Mouse (Mus musculus) naive thymus-derived CD4-positive, alpha-beta T cell, adult 2 months (primary cell): ENCODE data around the gene Glb1.
A peak's percentile ranks its signal among the peaks of the same experiment; 100 is the strongest.

Experiments used
- DNase-seq: peaks from one replicate; pipeline ENCODE4 v3.0.0-alpha.2; 2011; ENCODE audit warnings: low read depth

Glb1 gene

GRCm38 (mm10) chr9:114443351-114443750 is 42.5 kb downstream of the Glb1 start:
- peak; percentile 87 for DNase-seq

- DNase-seq, result no peak
These were observed 46.0 kb downstream of the Glb1 start for GRCm38 (mm10) chr9:114446887-114447286.

GRCm38 (mm10) chr9:114448700-114449099 is 47.8 kb downstream of the Glb1 start:
- DNase-seq, result no peak

GRCm38 (mm10) chr9:114449120-114449754 is 48.4 kb downstream of the Glb1 start:
- no peak for DNase-seq

- DNase-seq, result peak; percentile 77
These were observed 50.7 kb downstream of the Glb1 start for GRCm38 (mm10) chr9:114451615-114452014.

GRCm38 (mm10) chr9:114452418-114452817 is 51.5 kb downstream of the Glb1 start:
- peak; percentile 60 for DNase-seq

GRCm38 (mm10) chr9:114455420-114455819 is 54.5 kb downstream of the Glb1 start:
- DNase-seq, result no peak

GRCm38 (mm10) chr9:114458436-114458835 is 57.6 kb downstream of the Glb1 start:
- no peak for DNase-seq

GRCm38 (mm10) chr9:114462569-114462968 is 61.7 kb downstream of the Glb1 start:
- no peak for DNase-seq

GRCm38 (mm10) chr9:114465442-114465841 is 64.6 kb downstream of the Glb1 start:
- no peak for DNase-seq

GRCm38 (mm10) chr9:114466871-114467270 is 66.0 kb downstream of the Glb1 start:
- no peak for DNase-seq

GRCm38 (mm10) chr9:114468217-114468616 is 67.3 kb downstream of the Glb1 start:
- no peak for DNase-seq

GRCm38 (mm10) chr9:114468701-114469100 is 67.8 kb downstream of the Glb1 start:
- DNase-seq, result no peak

GRCm38 (mm10) chr9:114471892-114472291 is 71.0 kb downstream of the Glb1 start:
- no peak for DNase-seq

- no peak for DNase-seq
These were observed 76.1 kb downstream of the Glb1 start for GRCm38 (mm10) chr9:114477019-114477418.

- peak; percentile 48 for DNase-seq
These were observed 80.1 kb downstream of the Glb1 start for GRCm38 (mm10) chr9:114480940-114481339.

- no peak for DNase-seq
These were observed 83.9 kb downstream of the Glb1 start for GRCm38 (mm10) chr9:114484771-114485170.

GRCm38 (mm10) chr9:114486808-114487207 is 85.9 kb downstream of the Glb1 start:
- DNase-seq, result no peak

- DNase-seq, result no peak
These were observed 86.8 kb downstream of the Glb1 start for GRCm38 (mm10) chr9:114487481-114488258.

GRCm38 (mm10) chr9:114496469-114496868 is 95.6 kb downstream of the Glb1 start:
- peak; percentile 80 for DNase-seq

- DNase-seq, result peak; percentile 90
These were observed 97.3 kb downstream of the Glb1 start for GRCm38 (mm10) chr9:114498218-114498617.

- peak; percentile 83 for DNase-seq
These were observed 99.1 kb downstream of the Glb1 start for GRCm38 (mm10) chr9:114499783-114500515.

GRCm38 (mm10) chr9:114501111-114501510 is 100.2 kb downstream of the Glb1 start:
- DNase-seq, result no peak
